19 mouse cellular contexts compared by ENCODE assay signal in the genomic region with DNA sequence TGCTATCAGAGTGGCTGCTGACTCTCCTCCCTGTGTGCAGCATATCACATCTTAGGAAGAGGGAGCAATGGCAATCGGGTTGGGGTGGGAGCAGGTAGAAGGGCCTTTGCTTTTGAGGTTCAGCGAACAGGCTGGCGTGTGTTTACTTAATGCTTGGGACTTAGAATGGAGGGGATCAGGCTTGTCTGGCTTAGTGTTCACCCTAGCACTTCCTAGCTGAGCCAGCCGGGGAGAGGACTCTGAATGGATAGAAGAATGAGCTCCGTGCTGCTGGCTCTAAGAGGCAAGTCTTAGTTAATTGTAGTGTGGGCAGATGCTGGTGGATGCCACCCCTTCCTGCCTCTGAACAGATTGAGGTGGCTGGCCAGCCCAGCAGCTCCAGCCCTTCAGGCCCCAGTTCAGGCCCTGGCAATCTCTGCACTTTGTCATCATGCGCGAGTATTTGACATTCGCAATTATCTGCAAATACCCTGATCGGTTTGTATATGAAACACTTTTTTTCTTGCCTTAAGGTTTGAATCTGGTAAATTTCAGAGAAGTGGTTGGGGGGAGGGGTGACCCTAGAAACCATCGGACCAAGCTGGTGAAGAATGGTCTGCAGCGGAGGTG. TPM values are rescaled to one million over a fixed set of nuclear protein-coding genes. Genes with fewer than 3 reads are reported as not detected.
A peak's percentile ranks its signal among the peaks of the same experiment; 100 is the strongest.
DNase-seq lines count a peak whose midpoint lies in the region; ATAC-seq and TF ChIP-seq lines count a peak whose summit lies in the region.
"Had no signal": no experiment of that assay in that cellular context is flagged by ENCODE, and none has a peak within 500 bp of the region (broad histone marks: within the 10 kb centered on the region; RNA-seq: fewer than 3 reads in every experiment).

No protein-coding gene starts in this region.

- peaks cover 100% of the 10 kb centered on the region for H3K27me3 ChIP-seq in forebrain, embryonic 10.5 days (ENCODE audit: poor library complexity, severe bottlenecking)
- H3K27me3 ChIP-seq in forebrain, embryonic 16.5 days (replicated peaks; ENCODE audit: control insufficient read depth, insufficient read depth, low read length): peaks cover 59% of the 10 kb centered on the region
- peaks cover 80% of the 10 kb centered on the region for H3K27me3 ChIP-seq in hindbrain, embryonic 11.5 days (ENCODE audit: control insufficient read depth, insufficient read depth, low read length)
- H3K27me3 ChIP-seq in hindbrain, postnatal 0 days (ENCODE audit: insufficient read depth, low read length): peaks cover 67% of the 10 kb centered on the region
- H3K27me3 ChIP-seq in neural tube, embryonic 11.5 days (ENCODE audit: control insufficient read depth, insufficient read depth, low read length): peaks cover 85% of the 10 kb centered on the region

- H3K9me3 ChIP-seq in forebrain, embryonic 10.5 days: no peaks in the 10 kb centered on the region
- H3K9me3 ChIP-seq in forebrain, embryonic 16.5 days (ENCODE audit: control insufficient read depth, low read length): no peaks in the 10 kb centered on the region
- H3K9me3 ChIP-seq in hindbrain, embryonic 11.5 days (ENCODE audit: control insufficient read depth, low read length): no peaks in the 10 kb centered on the region
- no peaks in the 10 kb centered on the region for H3K9me3 ChIP-seq in hindbrain, postnatal 0 days (ENCODE audit: low read length)
- H3K9me3 ChIP-seq in neural tube, embryonic 11.5 days (ENCODE audit: control insufficient read depth, low read length): no peaks in the 10 kb centered on the region
- H3K9me3 ChIP-seq: hindbrain, embryonic 15.5 days; liver, embryonic 15.5 days had no signal

- no peak for ATAC-seq in forebrain, embryonic 16.5 days
- ATAC-seq in hindbrain, embryonic 11.5 days (ENCODE audit: low FRiP score): no peak
- ATAC-seq in hindbrain, postnatal 0 days: no peak
- ATAC-seq in neural tube, embryonic 11.5 days (ENCODE audit: insufficient read depth, low FRiP score, low TSS enrichment): no peak
- ATAC-seq: midbrain, embryonic 16.5 days had no signal

- peaks cover 44% of the 10 kb centered on the region for H3K4me1 ChIP-seq in forebrain, embryonic 10.5 days
- peaks cover 25% of the 10 kb centered on the region for H3K4me1 ChIP-seq in forebrain, embryonic 16.5 days (replicated peaks; ENCODE audit: control insufficient read depth, insufficient read depth, low read length)
- 0 out of 2 replicates have a peak, but pooled peaks cover 2% of the 10 kb centered on the region for H3K4me1 ChIP-seq in hindbrain, embryonic 11.5 days (replicated peaks; ENCODE audit: control insufficient read depth, insufficient read depth, low read length)
- H3K4me1 ChIP-seq in hindbrain, postnatal 0 days (ENCODE audit: insufficient read depth, low read length): no peaks in the 10 kb centered on the region
- 0 out of 2 replicates have a peak, but pooled peaks cover 5% of the 10 kb centered on the region for H3K4me1 ChIP-seq in neural tube, embryonic 11.5 days (ENCODE audit: control insufficient read depth, insufficient read depth, low read length)
- H3K4me1 ChIP-seq: liver, embryonic 15.5 days had no signal

- H3K36me3 ChIP-seq in forebrain, embryonic 10.5 days (replicated peaks): no peaks in the 10 kb centered on the region
- H3K36me3 ChIP-seq in forebrain, embryonic 16.5 days (ENCODE audit: control insufficient read depth, insufficient read depth): no peaks in the 10 kb centered on the region
- H3K36me3 ChIP-seq in hindbrain, embryonic 11.5 days (ENCODE audit: control insufficient read depth, insufficient read depth, low read length): no peaks in the 10 kb centered on the region
- H3K36me3 ChIP-seq in hindbrain, postnatal 0 days (ENCODE audit: insufficient read depth, low read length): no peaks in the 10 kb centered on the region
- H3K36me3 ChIP-seq in neural tube, embryonic 11.5 days (ENCODE audit: control insufficient read depth, insufficient read depth, low read length): no peaks in the 10 kb centered on the region
- H3K36me3 ChIP-seq: hindbrain, embryonic 15.5 days; liver, embryonic 15.5 days had no signal

- no peak overlapping the region for H3K27ac ChIP-seq in forebrain, embryonic 10.5 days
- no peak overlapping the region for H3K27ac ChIP-seq in forebrain, embryonic 16.5 days (ENCODE audit: low read length)
- no peak overlapping the region for H3K27ac ChIP-seq in hindbrain, embryonic 11.5 days (ENCODE audit: low read depth, low read length)
- H3K27ac ChIP-seq in hindbrain, postnatal 0 days: no peak overlapping the region
- no peak overlapping the region for H3K27ac ChIP-seq in neural tube, embryonic 11.5 days (ENCODE audit: low read depth, low read length)
- H3K27ac ChIP-seq: hindbrain, embryonic 15.5 days; liver, embryonic 15.5 days had no signal

- peak; percentile 36 for DNase-seq in forebrain, embryonic 10.5 days (ENCODE audit: extremely low spot score, low spot score)
- peak; percentile 52 for DNase-seq in hindbrain, embryonic 11.5 days (ENCODE audit: low spot score)
- no peak for DNase-seq in hindbrain, postnatal 0 days (ENCODE audit: low spot score)
- DNase-seq in embryo, embryonic 9.5 days (ENCODE audit: extremely low spot score): peak; percentile 25
- DNase-seq in neural tube, embryonic 11.5 days (ENCODE audit: low spot score): peak; percentile 23
- no peak for DNase-seq in gastrocnemius, adult 18-20 months (ENCODE audit: low spot score)
- no peak for DNase-seq in lung, postnatal 4 days
- DNase-seq: adrenal gland, postnatal 14 days; cerebellum, adult 11 months; gastrocnemius, postnatal 36 days; heart, postnatal 14 days; kidney, adult 2 months; kidney, postnatal 10 days; thymus, postnatal 25 days had no signal

- no peak overlapping the region for H3K4me3 ChIP-seq in forebrain, embryonic 10.5 days
- H3K4me3 ChIP-seq in forebrain, embryonic 16.5 days (replicated peaks; ENCODE audit: low read length): no peak overlapping the region
- H3K4me3 ChIP-seq in hindbrain, embryonic 11.5 days (ENCODE audit: low read depth, low read length): no peak overlapping the region
- no peak overlapping the region for H3K4me3 ChIP-seq in hindbrain, postnatal 0 days (ENCODE audit: low read length)
- H3K4me3 ChIP-seq in neural tube, embryonic 11.5 days (ENCODE audit: low read depth, low read length): no peak overlapping the region
- H3K4me3 ChIP-seq: hindbrain, embryonic 15.5 days; liver, embryonic 15.5 days had no signal

- H3K9ac ChIP-seq in forebrain, embryonic 16.5 days (replicated peaks; ENCODE audit: low read depth, low read length): no peak overlapping the region
- H3K9ac ChIP-seq in hindbrain, embryonic 11.5 days (ENCODE audit: low read depth, low read length): no peak overlapping the region
- no peak overlapping the region for H3K9ac ChIP-seq in hindbrain, postnatal 0 days (replicated peaks; ENCODE audit: low read length)
- H3K9ac ChIP-seq in neural tube, embryonic 11.5 days (ENCODE audit: low read length): no peak overlapping the region
- H3K9ac ChIP-seq: hindbrain, embryonic 15.5 days; liver, embryonic 15.5 days had no signal

- no peak for TF ChIP-seq CTCF in hindbrain, postnatal 0 days (IDR thresholded peaks at IDR 0.05; ENCODE audit: low read depth)

- under 1% methylated on average over 11 of the region's 11 CpGs for WGBS in forebrain, embryonic 10.5 days
- 4% methylated on average over 11 of the region's 11 CpGs for WGBS in forebrain, embryonic 16.5 days
- WGBS in hindbrain, embryonic 11.5 days: 3% methylated on average over 11 of the region's 11 CpGs
- 2% methylated on average over 11 of the region's 11 CpGs for WGBS in hindbrain, postnatal 0 days
- WGBS in neural tube, embryonic 11.5 days: under 1% methylated on average over 11 of the region's 11 CpGs

- no peak overlapping the region for H3K4me2 ChIP-seq in forebrain, embryonic 16.5 days (ENCODE audit: low read length)
- no peak overlapping the region for H3K4me2 ChIP-seq in hindbrain, embryonic 11.5 days (replicated peaks; ENCODE audit: low read depth, low read length)
- no peak overlapping the region for H3K4me2 ChIP-seq in hindbrain, postnatal 0 days (ENCODE audit: low read depth, low read length)
- no peak overlapping the region for H3K4me2 ChIP-seq in neural tube, embryonic 11.5 days (ENCODE audit: low read depth)
- H3K4me2 ChIP-seq: heart, embryonic 11.5 days; hindbrain, embryonic 15.5 days; liver, embryonic 15.5 days had no signal

RNA-seq across cellular contexts. Expression of gene Satb2, which starts 3.6 kb away (rescaled TPM):
- 0.91 and 1.4 TPM in 2 replicates for polyA plus RNA-seq in forebrain, embryonic 10.5 days (2016; fragmentation: Nextera tagmentation; extraction: Ambion mirVana)
- polyA plus RNA-seq in forebrain, embryonic 16.5 days (2015; fragmentation: Nextera tagmentation; extraction: Ambion mirVana): 74.5 and 109 TPM in 2 replicates
- 1.9 and 2.0 TPM in 2 replicates for polyA plus RNA-seq in hindbrain, embryonic 11.5 days (2014; fragmentation: Nextera tagmentation; extraction: Ambion mirVana)
- 1.7 and 3.4 TPM in 2 replicates for total RNA-seq in hindbrain, postnatal 0 days (2014; rRNA removed)
- polyA plus RNA-seq in hindbrain, postnatal 0 days (2015; fragmentation: Nextera tagmentation; extraction: Ambion mirVana): 1.1 TPM in 2 replicates
- polyA plus RNA-seq in neural tube, embryonic 11.5 days (2014; fragmentation: Nextera tagmentation; extraction: Ambion mirVana): 1.5 and 1.8 TPM in 2 replicates
- total RNA-seq in gastrocnemius, adult 18-20 months (2021): under 1 TPM; 0.27 to 0.31 TPM

Comparison
In these comparisons a context has a peak if more than half of its experiments do, and no peak if none do; other contexts are left out.
1. DNase-seq: peak in forebrain, embryonic 10.5 days (single experiment), hindbrain, embryonic 11.5 days (single experiment), embryo, embryonic 9.5 days (single experiment) and neural tube, embryonic 11.5 days (single experiment); none in hindbrain, postnatal 0 days (single experiment), gastrocnemius, adult 18-20 months (single experiment) and lung, postnatal 4 days (0 of 2).
2. RNA of gene Satb2, which starts 3.6 kb away (polyA plus RNA-seq): 74.5 to 109 TPM in forebrain, embryonic 16.5 days; 1.9 to 2.0 TPM in hindbrain, embryonic 11.5 days, 1.5 to 1.8 TPM in neural tube, embryonic 11.5 days, 0.91 to 1.4 TPM in forebrain, embryonic 10.5 days and 1.1 TPM in hindbrain, postnatal 0 days; every median in the first group is over 10 times any median in the second.